Mouse (Mus musculus): ENCODE results near the gene Rsph14.

Rsph14 gene

GRCm38 (mm10) chr10:74933548-74934190, 98.7 kb downstream of the Rsph14 start:
- DNase-seq (ENCODE audit: extremely low spot score): no peak

GRCm38 (mm10) chr10:74932487-74932886, 99.9 kb downstream of the Rsph14 start:
- DNase-seq (ENCODE audit: extremely low spot score): no peak

GRCm38 (mm10) chr10:74931631-74932030, 100.8 kb downstream of the Rsph14 start:
- DNase-seq (ENCODE audit: extremely low spot score): no peak

- no peak for DNase-seq (ENCODE audit: extremely low spot score)
Measured at GRCm38 (mm10) chr10:74930541-74930940, 101.8 kb downstream of the Rsph14 start.

- DNase-seq (ENCODE audit: extremely low spot score): no peak
Measured at GRCm38 (mm10) chr10:74929578-74929977, 102.8 kb downstream of the Rsph14 start.

- DNase-seq (ENCODE audit: extremely low spot score): no peak
Measured at GRCm38 (mm10) chr10:74928276-74928675, 104.1 kb downstream of the Rsph14 start.

GRCm38 (mm10) chr10:74925324-74925723, 107.1 kb downstream of the Rsph14 start:
- DNase-seq (ENCODE audit: extremely low spot score): peak; percentile 47

- DNase-seq (ENCODE audit: extremely low spot score): no peak
Measured at GRCm38 (mm10) chr10:74924274-74924673, 108.1 kb downstream of the Rsph14 start.

- DNase-seq (ENCODE audit: extremely low spot score): no peak
Measured at GRCm38 (mm10) chr10:74922763-74923162, 109.6 kb downstream of the Rsph14 start.

- no peak for DNase-seq (ENCODE audit: extremely low spot score)
Measured at GRCm38 (mm10) chr10:74921614-74922013, 110.8 kb downstream of the Rsph14 start.

GRCm38 (mm10) chr10:74920853-74921567, 111.4 kb downstream of the Rsph14 start:
- DNase-seq (ENCODE audit: extremely low spot score): no peak

- no peak for DNase-seq (ENCODE audit: extremely low spot score)
Measured at GRCm38 (mm10) chr10:74919277-74919676, 113.1 kb downstream of the Rsph14 start.

GRCm38 (mm10) chr10:74908431-74908830, 124.0 kb downstream of the Rsph14 start:
- DNase-seq (ENCODE audit: extremely low spot score): no peak
